Mouse (Mus musculus) erythroblast, embryonic 14.5 days (primary cell): ENCODE results near the gene Gm13272.

Experiments used
- GATA1 ChIP-seq: IDR thresholded peaks from 2 replicates; pipeline ENCODE4 v1.6.1; 2012; ENCODE audit warnings: low read length, inconsistent platforms, mixed read lengths
- TAL1 ChIP-seq: IDR thresholded peaks from 3 replicates; pipeline ENCODE4 v1.6.1; 2012; ENCODE audit warnings: low read length, inconsistent platforms, mixed read lengths

DNA sequence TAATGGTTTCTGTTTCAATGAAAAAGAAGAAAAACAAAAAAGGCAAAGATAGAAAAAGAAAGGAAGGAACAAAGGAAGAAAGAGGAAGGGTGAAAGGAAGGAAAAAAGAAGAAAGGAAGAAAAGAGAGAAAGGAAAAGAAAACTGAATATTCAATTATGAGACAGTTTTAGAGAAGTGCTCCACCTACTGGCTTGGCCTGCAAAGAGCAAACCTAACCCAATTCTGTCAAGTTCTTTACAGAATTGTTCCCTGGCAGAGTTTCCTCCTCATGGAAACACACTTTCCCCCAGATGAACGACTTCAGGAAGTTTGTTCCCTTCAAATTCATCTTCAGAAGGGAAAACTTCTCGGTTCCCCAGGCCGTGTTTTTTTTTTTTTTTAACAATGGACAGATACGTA is 43.3 kb downstream of the Gm13272 start:
- TF ChIP-seq GATA1 (no peak), TAL1 (no peak)
